Mouse (Mus musculus) kidney, embryonic 14.5 days (tissue): ENCODE measurements around the gene Robo1. TPM values are rescaled to one million over a fixed set of nuclear protein-coding genes. Genes with fewer than 3 reads are reported as not detected.

Source experiments
- ATAC-seq: fragments of 200-750 bp; cut with Nextera tagmentation; 2 replicates; pipeline ENCODE4 v1.8.0; 2017; ENCODE audit warnings: moderate number of reproducible peaks, mild to moderate bottlenecking, moderate TSS enrichment, moderate library complexity; ENCODE audit not compliant: low FRiP score, low TSS enrichment
- H3K27ac ChIP-seq: fragments of 300-500 bp; sonication (generic); 2 replicates; pipeline ENCODE4 v1.5.1; 2014; ENCODE audit warnings: low read depth, mild to moderate bottlenecking, low read length, moderate library complexity, mixed read lengths
- H3K27me3 ChIP-seq: fragments of 300-500 bp; sonication (generic); 2 replicates; pipeline ENCODE4 v1.6.1; 2014; ENCODE audit warnings: mild to moderate bottlenecking, low read length; ENCODE audit not compliant: control insufficient read depth, insufficient read depth
- H3K36me3 ChIP-seq: fragments of 300-500 bp; sonication (generic); 2 replicates; pipeline ENCODE4 v1.6.1; 2014; ENCODE audit warnings: low read length, mixed read lengths; ENCODE audit not compliant: control insufficient read depth, insufficient read depth
- H3K4me1 ChIP-seq: fragments of 300-500 bp; sonication (generic); 2 replicates; pipeline ENCODE4 v1.6.1; 2014; ENCODE audit warnings: low read length, mixed read lengths; ENCODE audit not compliant: control insufficient read depth, insufficient read depth
- H3K4me2 ChIP-seq: fragments of 300-500 bp; sonication (generic); replicated peaks from 2 replicates; pipeline ENCODE4 v1.6.1; 2014; ENCODE audit warnings: low read depth, mild to moderate bottlenecking, low read length
- H3K4me3 ChIP-seq: fragments of 300-500 bp; sonication (generic); 2 replicates; pipeline ENCODE4 v1.5.1; 2014; ENCODE audit warnings: mild to moderate bottlenecking, low read length
- H3K9ac ChIP-seq: fragments of 300-500 bp; sonication (generic); 2 replicates; pipeline ENCODE4 v1.6.1; 2014; ENCODE audit warnings: low read depth, mild to moderate bottlenecking, low read length, moderate library complexity
- H3K9me3 ChIP-seq: fragments of 300-500 bp; sonication (generic); 2 replicates; pipeline ENCODE4 v1.6.1; 2016; ENCODE audit warnings: low read length; ENCODE audit not compliant: control insufficient read depth
- WGBS: fragments of 180-500 bp; shearing (Covaris S2); extraction: QIAGEN DNeasy Blood & Tissue Kit; methylation state at CpG from one replicate; pipeline ENCODE4 v1.1.7; 2014; 5-methylcytosine and 5-hydroxymethylcytosine counted together
- polyA plus RNA-seq: library from polyadenylated mRNA; unstranded; fragments of >200 nt; fragmentation: Nextera tagmentation; extraction: Ambion mirVana; gene quantifications from 2 replicates; pipeline ENCODE4 v1.2.1, GENCODE M21; 2014

Robo1 gene
- polyA plus RNA-seq, 1 experiment from 2014 or later = 38.7 TPM

- H3K9me3 ChIP-seq = no peaks in the 10 kb centered on the region
- H3K27me3 ChIP-seq = no peaks in the 10 kb centered on the region
- WGBS = 89% methylated on average over 9 of the region's 9 CpGs
- H3K4me3 ChIP-seq = no peak overlapping the region
- H3K4me1 ChIP-seq = no peaks in the 10 kb centered on the region; the same call in 1 of the 2 replicates
- H3K4me2 ChIP-seq = no peak overlapping the region
- H3K9ac ChIP-seq = no peak overlapping the region
- no peaks in the 10 kb centered on the region for H3K36me3 ChIP-seq
- H3K27ac ChIP-seq = no peak overlapping the region
- ATAC-seq = no peak
Measured at GRCm38 (mm10) chr16:72765128-72765913, 457.2 kb downstream of the Robo1 start.

DNA sequence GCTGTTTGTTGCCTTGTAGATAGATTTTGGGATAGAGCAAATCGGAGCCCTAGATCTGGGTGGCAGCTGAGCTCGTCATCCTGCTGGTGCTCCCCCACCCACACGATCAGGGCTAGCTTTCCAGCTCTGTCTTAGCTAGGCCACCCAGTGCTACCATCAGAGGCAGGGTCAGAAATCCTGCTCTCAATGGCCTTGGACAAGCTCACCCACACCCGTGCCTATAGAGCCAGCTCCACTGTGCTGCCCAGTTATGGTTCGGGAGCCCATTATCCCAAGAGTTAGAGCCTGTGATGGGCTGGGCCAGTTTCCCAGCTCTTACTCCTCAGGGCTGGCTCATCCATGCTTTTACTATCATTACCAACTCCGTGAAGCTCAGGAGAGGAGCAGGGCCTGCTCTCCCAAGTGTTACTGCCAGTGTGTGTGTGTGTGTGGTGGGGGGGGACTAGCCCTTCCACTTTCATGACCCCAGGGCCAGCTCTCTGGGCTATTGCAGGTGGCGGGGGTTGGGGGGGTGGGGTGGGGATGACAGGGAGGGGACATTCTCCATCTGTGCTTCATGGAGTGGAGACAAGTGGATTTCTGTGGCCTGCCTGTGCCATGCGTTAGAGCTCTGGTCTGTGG, 461.2 kb downstream of the Robo1 start:
- Histone ChIP-seq H3K36me3 (no peaks in the 10 kb centered on the region), H3K9ac (no peak overlapping the region), H3K4me1 (peaks cover 9% of the 10 kb centered on the region), H3K9me3 (no peaks in the 10 kb centered on the region), H3K27ac (no peak overlapping the region), H3K4me3 (no peak overlapping the region), H3K27me3 (no peaks in the 10 kb centered on the region), H3K4me2 (no peak overlapping the region)
- 0 out of 2 replicates have a peak, but pooled peaks have one; percentile 32 for ATAC-seq
- WGBS = 66% methylated on average over 8 of the region's 8 CpGs

GRCm38 (mm10) chr16:72772348-72772747, 464.2 kb downstream of the Robo1 start:
- H3K4me3 ChIP-seq = no peak overlapping the region
- no peak overlapping the region for H3K9ac ChIP-seq
- no peak overlapping the region for H3K4me2 ChIP-seq
- peaks cover 9% of the 10 kb centered on the region for H3K4me1 ChIP-seq
- ATAC-seq = no peak
- H3K9me3 ChIP-seq = no peaks in the 10 kb centered on the region
- WGBS = 66% methylated on average over 5 of the region's 5 CpGs
- H3K27me3 ChIP-seq = no peaks in the 10 kb centered on the region
- no peak overlapping the region for H3K27ac ChIP-seq
- no peaks in the 10 kb centered on the region for H3K36me3 ChIP-seq

DNA sequence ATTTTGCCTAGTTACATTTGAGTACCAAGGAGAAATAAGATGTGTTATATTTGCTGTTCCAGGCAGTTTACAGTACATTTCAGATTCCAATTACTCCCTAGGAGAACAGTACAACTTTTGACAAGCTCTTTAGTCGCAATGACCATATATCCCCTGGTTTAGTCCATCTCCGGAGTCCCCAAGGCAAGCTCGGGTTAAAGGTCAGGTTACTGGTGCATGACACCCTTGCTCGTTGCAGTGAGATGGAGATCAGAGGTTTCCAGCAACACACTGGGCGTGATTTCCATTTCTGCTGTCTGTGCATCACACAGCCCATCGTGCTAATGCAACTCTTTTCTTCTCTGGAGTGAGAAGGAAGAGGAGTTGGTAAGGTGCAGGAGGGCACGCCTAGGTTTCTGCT, 464.9 kb downstream of the Robo1 start:
- Histone ChIP-seq H3K4me1 (peaks cover 9% of the 10 kb centered on the region), H3K36me3 (no peaks in the 10 kb centered on the region), H3K4me2 (no peak overlapping the region), H3K9me3 (no peaks in the 10 kb centered on the region), H3K9ac (no peak overlapping the region), H3K27ac (no peak overlapping the region), H3K4me3 (no peak overlapping the region), H3K27me3 (no peaks in the 10 kb centered on the region)
- 20% methylated on average over 7 of the region's 7 CpGs for WGBS
- no peak; the same call in 1 of the 2 replicates for ATAC-seq

DNA sequence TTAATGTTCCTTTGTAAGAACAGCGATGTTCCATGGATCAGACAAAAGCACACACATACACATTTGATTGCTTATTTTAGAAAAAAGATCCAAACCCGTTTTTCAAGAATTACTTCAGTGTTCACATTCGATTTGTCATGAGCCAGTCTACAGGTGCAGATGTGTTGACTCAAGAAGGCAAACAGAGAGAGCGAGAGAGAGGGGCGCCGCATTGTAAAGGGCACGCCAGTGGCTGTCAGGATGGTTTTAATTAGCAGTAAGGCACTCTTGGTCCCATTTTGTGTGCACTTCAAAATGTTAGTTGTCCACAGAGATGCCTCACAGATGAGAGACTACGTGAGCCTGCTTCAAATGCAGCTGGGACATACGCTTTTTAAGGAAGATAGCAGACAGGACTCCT, 470.4 kb downstream of the Robo1 start:
- no peak for ATAC-seq
- H3K4me1 ChIP-seq = no peaks in the 10 kb centered on the region
- no peak overlapping the region for H3K9ac ChIP-seq
- no peak overlapping the region for H3K4me2 ChIP-seq
- H3K27me3 ChIP-seq = no peaks in the 10 kb centered on the region
- H3K4me3 ChIP-seq = no peak overlapping the region
- 64% methylated on average over 9 of the region's 9 CpGs for WGBS
- no peaks in the 10 kb centered on the region for H3K36me3 ChIP-seq
- no peak overlapping the region for H3K27ac ChIP-seq
- H3K9me3 ChIP-seq = no peaks in the 10 kb centered on the region

DNA sequence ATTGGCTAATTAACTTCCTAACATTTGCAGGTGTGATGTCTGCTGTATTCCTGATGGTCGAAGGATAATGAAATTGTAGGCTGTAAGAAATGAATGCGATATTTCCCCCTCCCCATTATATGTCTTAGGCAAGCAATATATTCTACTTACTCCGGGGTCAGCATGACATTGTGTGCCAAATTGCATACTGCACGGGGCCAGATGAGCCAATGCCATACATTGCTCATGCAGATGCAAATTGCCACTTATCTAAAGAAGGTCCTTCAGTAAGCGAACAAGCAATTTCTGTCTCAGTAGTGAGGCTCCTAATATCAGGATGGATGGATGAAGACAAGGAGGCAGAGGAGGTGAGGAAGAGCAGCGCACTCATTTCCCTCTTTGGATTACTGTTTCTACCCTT, 474.1 kb downstream of the Robo1 start:
- no peaks in the 10 kb centered on the region for H3K36me3 ChIP-seq
- H3K9me3 ChIP-seq = no peaks in the 10 kb centered on the region
- H3K4me1 ChIP-seq = no peaks in the 10 kb centered on the region
- 91% methylated on average over 6 of the region's 6 CpGs for WGBS
- no peak overlapping the region for H3K9ac ChIP-seq
- no peak overlapping the region for H3K27ac ChIP-seq
- no peak for ATAC-seq
- H3K4me3 ChIP-seq = no peak overlapping the region
- H3K4me2 ChIP-seq = no peak overlapping the region
- H3K27me3 ChIP-seq = no peaks in the 10 kb centered on the region

GRCm38 (mm10) chr16:72786079-72786478, 478.0 kb downstream of the Robo1 start:
- Histone ChIP-seq H3K4me3 (no peak overlapping the region), H3K9ac (no peak overlapping the region), H3K27me3 (no peaks in the 10 kb centered on the region), H3K36me3 (no peaks in the 10 kb centered on the region), H3K4me2 (no peak overlapping the region), H3K9me3 (no peaks in the 10 kb centered on the region), H3K27ac (no peak overlapping the region), H3K4me1 (no peaks in the 10 kb centered on the region)
- 90% methylated on average over 6 of the region's 6 CpGs for WGBS
- ATAC-seq = no peak

DNA sequence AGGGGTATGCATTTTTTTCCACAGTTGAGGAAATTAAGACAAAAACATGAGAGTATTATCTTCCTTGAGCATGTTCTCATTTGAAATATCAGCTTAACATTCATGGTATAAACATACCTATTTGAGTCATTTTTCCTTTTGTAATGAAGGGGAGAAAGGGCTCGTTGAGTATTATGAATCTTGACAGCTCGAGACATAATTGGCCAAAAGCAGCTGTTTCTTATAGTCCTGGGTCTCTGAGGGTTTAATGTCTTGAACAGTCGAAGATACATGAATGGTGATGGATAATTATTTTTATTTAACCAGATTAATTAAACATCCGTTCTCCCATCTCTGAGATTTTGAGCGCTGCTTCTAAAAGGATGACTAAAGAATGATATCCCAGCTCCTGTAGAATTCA, 478.5 kb downstream of the Robo1 start:
- Histone ChIP-seq H3K9me3 (no peaks in the 10 kb centered on the region), H3K9ac (no peak overlapping the region), H3K36me3 (no peaks in the 10 kb centered on the region), H3K4me1 (no peaks in the 10 kb centered on the region), H3K27ac (no peak overlapping the region), H3K4me2 (no peak overlapping the region), H3K4me3 (no peak overlapping the region), H3K27me3 (no peaks in the 10 kb centered on the region)
- ATAC-seq = no peak
- 85% methylated on average over 5 of the region's 5 CpGs for WGBS

- Histone ChIP-seq H3K36me3 (no peaks in the 10 kb centered on the region), H3K9me3 (no peaks in the 10 kb centered on the region), H3K9ac (no peak overlapping the region), H3K27ac (no peak overlapping the region), H3K4me1 (no peaks in the 10 kb centered on the region), H3K4me2 (no peak overlapping the region), H3K4me3 (no peak overlapping the region), H3K27me3 (no peaks in the 10 kb centered on the region)
- 58% methylated on average over 7 of the region's 7 CpGs for WGBS
- ATAC-seq = no peak
Measured at GRCm38 (mm10) chr16:72788017-72788416, 479.9 kb downstream of the Robo1 start.
